Mouse (Mus musculus): ENCODE data around the gene Ap1ar. TPM values are rescaled to one million over a fixed set of nuclear protein-coding genes. Genes with fewer than 3 reads are reported as not detected.

Gene Ap1ar
- polyA plus RNA-seq, 1 experiment = 25.2 TPM

- WGBS = 61% methylated on average over 1 of the region's 1 CpGs
- peaks cover 12% of the 10 kb centered on the region for H3K36me3 ChIP-seq (ENCODE audit: control insufficient read depth, insufficient read depth, low read length)
- no peak overlapping the region for H3K27ac ChIP-seq (ENCODE audit: control insufficient read depth, insufficient read depth, low read length)
- H3K27me3 ChIP-seq (ENCODE audit: control insufficient read depth, insufficient read depth, low read length) = no peaks in the 10 kb centered on the region
- H3K4me1 ChIP-seq (replicated peaks; ENCODE audit: control insufficient read depth, insufficient read depth, low read length) = peaks cover 10% of the 10 kb centered on the region
- DNase-seq = no peak
- TF ChIP-seq POLR2A (IDR thresholded peaks at IDR 0.05; ENCODE audit: control insufficient read depth, extremely low read depth, insufficient read depth, low read length, poor library complexity) = no peak
- no peak for TF ChIP-seq CTCF (IDR thresholded peaks at IDR 0.05; ENCODE audit: borderline replicate concordance, control insufficient read depth, extremely low read depth, insufficient read depth, low read length, poor library complexity)
- H3K4me3 ChIP-seq (ENCODE audit: control insufficient read depth, insufficient read depth, low read length) = no peak overlapping the region
These were observed 16.9 kb downstream of the Ap1ar start for GRCm38 (mm10) chr3:127820400-127820799.

GRCm38 (mm10) chr3:127818694-127819663 is 18.3 kb downstream of the Ap1ar start:
- Histone ChIP-seq H3K27me3 (ENCODE audit: control insufficient read depth, insufficient read depth, low read length) (no peaks in the 10 kb centered on the region), H3K4me1 (replicated peaks; ENCODE audit: control insufficient read depth, insufficient read depth, low read length) (peaks cover 4% of the 10 kb centered on the region), H3K36me3 (ENCODE audit: control insufficient read depth, insufficient read depth, low read length) (peaks cover 14% of the 10 kb centered on the region), H3K4me3 (ENCODE audit: control insufficient read depth, insufficient read depth, low read length) (no peak overlapping the region), H3K27ac (ENCODE audit: control insufficient read depth, insufficient read depth, low read length) (no peak overlapping the region)
- 94% methylated on average over 11 of the region's 11 CpGs for WGBS
- DNase-seq = no peak
- TF ChIP-seq CTCF (IDR thresholded peaks at IDR 0.05; ENCODE audit: borderline replicate concordance, control insufficient read depth, extremely low read depth, insufficient read depth, low read length, poor library complexity) = no peak
- TF ChIP-seq POLR2A (IDR thresholded peaks at IDR 0.05; ENCODE audit: control insufficient read depth, extremely low read depth, insufficient read depth, low read length, poor library complexity) = no peak

- 87% methylated on average over 7 of the region's 7 CpGs for WGBS
These were observed 20.1 kb downstream of the Ap1ar start for GRCm38 (mm10) chr3:127817120-127817683.

GRCm38 (mm10) chr3:127809103-127809502 is 28.2 kb downstream of the Ap1ar start:
- H3K4me1 ChIP-seq (replicated peaks; ENCODE audit: control insufficient read depth, insufficient read depth, low read length) = no peaks in the 10 kb centered on the region
- 97% methylated on average over 7 of the region's 7 CpGs for WGBS
- no peak overlapping the region for H3K27ac ChIP-seq (ENCODE audit: control insufficient read depth, insufficient read depth, low read length)
- TF ChIP-seq POLR2A (IDR thresholded peaks at IDR 0.05; ENCODE audit: control insufficient read depth, extremely low read depth, insufficient read depth, low read length, poor library complexity) (no peak), CTCF (IDR thresholded peaks at IDR 0.05; ENCODE audit: borderline replicate concordance, control insufficient read depth, extremely low read depth, insufficient read depth, low read length, poor library complexity) (no peak)
- H3K36me3 ChIP-seq (ENCODE audit: control insufficient read depth, insufficient read depth, low read length) = peaks cover 39% of the 10 kb centered on the region
- no peaks in the 10 kb centered on the region for H3K27me3 ChIP-seq (ENCODE audit: control insufficient read depth, insufficient read depth, low read length)
- no peak for DNase-seq
- no peak overlapping the region for H3K4me3 ChIP-seq (ENCODE audit: control insufficient read depth, insufficient read depth, low read length)

More at GRCm38 (mm10) chr3:127817120-127817683, 20.1 kb downstream of the Ap1ar start:
- Histone ChIP-seq H3K4me1 (replicated peaks; ENCODE audit: control insufficient read depth, insufficient read depth, low read length) (peaks cover 2% of the 10 kb centered on the region; the same call in 1 of the 2 replicates), H3K36me3 (ENCODE audit: control insufficient read depth, insufficient read depth, low read length) (peaks cover 17% of the 10 kb centered on the region), H3K27ac (ENCODE audit: control insufficient read depth, insufficient read depth, low read length) (no peak overlapping the region), H3K4me3 (ENCODE audit: control insufficient read depth, insufficient read depth, low read length) (no peak overlapping the region), H3K27me3 (ENCODE audit: control insufficient read depth, insufficient read depth, low read length) (no peaks in the 10 kb centered on the region)
- no peak for DNase-seq
- TF ChIP-seq POLR2A (IDR thresholded peaks at IDR 0.05; ENCODE audit: control insufficient read depth, extremely low read depth, insufficient read depth, low read length, poor library complexity) (no peak), CTCF (IDR thresholded peaks at IDR 0.05; ENCODE audit: borderline replicate concordance, control insufficient read depth, extremely low read depth, insufficient read depth, low read length, poor library complexity) (no peak)

GRCm38 (mm10) chr3:127807846-127808245 is 29.5 kb downstream of the Ap1ar start:
- Histone ChIP-seq H3K36me3 (ENCODE audit: control insufficient read depth, insufficient read depth, low read length) (peaks cover 39% of the 10 kb centered on the region), H3K4me1 (replicated peaks; ENCODE audit: control insufficient read depth, insufficient read depth, low read length) (no peaks in the 10 kb centered on the region), H3K4me3 (ENCODE audit: control insufficient read depth, insufficient read depth, low read length) (no peak overlapping the region), H3K27me3 (ENCODE audit: control insufficient read depth, insufficient read depth, low read length) (no peaks in the 10 kb centered on the region), H3K27ac (ENCODE audit: control insufficient read depth, insufficient read depth, low read length) (no peak overlapping the region)
- WGBS = 98% methylated on average over 5 of the region's 5 CpGs
- no peak for TF ChIP-seq POLR2A (IDR thresholded peaks at IDR 0.05; ENCODE audit: control insufficient read depth, extremely low read depth, insufficient read depth, low read length, poor library complexity)
- TF ChIP-seq CTCF (IDR thresholded peaks at IDR 0.05; ENCODE audit: borderline replicate concordance, control insufficient read depth, extremely low read depth, insufficient read depth, low read length, poor library complexity) = no peak
- DNase-seq = no peak

- 99% methylated on average over 6 of the region's 6 CpGs for WGBS
- no peak for TF ChIP-seq POLR2A (IDR thresholded peaks at IDR 0.05; ENCODE audit: control insufficient read depth, extremely low read depth, insufficient read depth, low read length, poor library complexity)
- TF ChIP-seq CTCF (IDR thresholded peaks at IDR 0.05; ENCODE audit: borderline replicate concordance, control insufficient read depth, extremely low read depth, insufficient read depth, low read length, poor library complexity) = no peak
- no peak for DNase-seq
- peaks cover 23% of the 10 kb centered on the region for H3K36me3 ChIP-seq (ENCODE audit: control insufficient read depth, insufficient read depth, low read length)
- H3K4me1 ChIP-seq (replicated peaks; ENCODE audit: control insufficient read depth, insufficient read depth, low read length) = no peaks in the 10 kb centered on the region
- H3K27me3 ChIP-seq (ENCODE audit: control insufficient read depth, insufficient read depth, low read length) = no peaks in the 10 kb centered on the region
- no peak overlapping the region for H3K27ac ChIP-seq (ENCODE audit: control insufficient read depth, insufficient read depth, low read length)
- H3K4me3 ChIP-seq (ENCODE audit: control insufficient read depth, insufficient read depth, low read length) = no peak overlapping the region
These were observed 31.3 kb downstream of the Ap1ar start for GRCm38 (mm10) chr3:127805991-127806390.

All from thymus, adult 2 months (tissue).